Mouse (Mus musculus) spleen, postnatal 36 days (tissue): ENCODE data around the gene Dhrs7.

Experiments used
- DNase-seq, 2 experiments: peaks; one replicate each; pipeline ENCODE4 v3.0.0; 2022; ENCODE audit warnings: low spot score in 2 of 2, mixed read lengths in 1 of 2

Dhrs7 gene

DNA sequence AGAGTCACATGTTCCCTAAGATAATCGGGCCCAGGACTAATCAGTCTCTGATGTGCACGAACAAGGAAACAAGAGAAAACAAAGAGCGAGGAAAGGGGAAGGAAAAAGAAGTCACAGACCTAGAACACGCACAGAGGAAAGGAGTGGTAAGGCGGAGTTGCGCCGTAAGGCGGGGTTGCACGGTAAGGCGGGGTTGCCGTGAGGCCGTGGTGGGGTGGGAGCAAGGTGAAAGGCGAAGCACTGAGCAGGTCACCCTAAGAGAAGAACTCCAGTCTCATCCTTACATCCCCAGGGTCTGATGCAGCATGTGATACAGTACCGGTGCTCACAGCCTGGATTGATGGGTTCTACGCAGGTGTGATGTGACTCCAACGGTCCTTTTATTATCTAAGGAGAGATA lies 8.9 kb downstream of the Dhrs7 start:
- no peak for DNase-seq

DNA sequence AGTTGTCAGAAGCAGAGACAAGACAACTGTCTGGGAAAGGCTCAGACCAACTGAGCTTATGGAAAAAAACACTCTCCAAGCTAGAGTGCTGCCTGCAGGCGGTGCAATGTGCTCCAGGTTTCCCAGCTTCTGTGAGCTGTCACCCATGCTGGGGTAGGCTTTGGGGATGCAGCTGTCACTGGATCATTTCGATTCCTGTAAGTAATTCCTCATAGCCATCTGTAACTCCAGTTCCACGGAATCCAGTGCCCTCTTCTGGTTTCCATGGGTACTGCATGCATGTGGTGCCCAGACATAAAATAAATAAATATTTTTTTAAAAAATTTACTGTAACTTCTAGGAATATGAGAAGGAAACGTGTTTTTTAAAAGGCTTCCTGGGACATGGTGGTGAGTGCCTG lies 10.0 kb downstream of the Dhrs7 start:
- peak in 1 of 2 experiments; percentile 13 for DNase-seq

- no peak for DNase-seq
Measured at GRCm38 (mm10) chr12:72649611-72650330, 14.9 kb downstream of the Dhrs7 start, which contains the start of gene Gm4756. Gene Gm4756, minus strand, starts transcription at chr12:72649661.

DNA sequence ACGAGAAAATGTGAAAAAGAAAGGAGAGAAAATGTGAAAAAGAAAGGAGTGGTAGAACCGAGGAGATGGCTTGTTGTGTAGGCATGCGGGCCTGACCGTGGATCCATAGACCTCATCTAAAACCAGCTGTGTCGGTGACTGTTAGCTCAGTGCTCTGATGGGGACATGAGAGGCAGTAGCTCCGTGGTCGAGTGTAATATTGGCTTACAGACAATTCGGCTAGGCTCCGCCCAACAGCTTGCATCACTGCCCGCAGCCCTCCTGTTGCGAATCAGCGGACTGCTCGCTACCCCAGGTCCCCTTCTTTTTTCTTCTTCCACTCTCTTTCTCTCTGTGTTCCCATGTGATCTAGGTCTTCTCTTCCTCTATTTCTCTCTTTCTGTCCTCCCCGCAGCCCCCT lies 15.8 kb downstream of the Dhrs7 start:
- no peak for DNase-seq

- DNase-seq, result no peak
Measured at GRCm38 (mm10) chr12:72638025-72638424, 26.7 kb downstream of the Dhrs7 start.

GRCm38 (mm10) chr12:72628751-72629150 lies 36.0 kb downstream of the Dhrs7 start:
- DNase-seq, result no peak

- no peak for DNase-seq
Measured at GRCm38 (mm10) chr12:72622853-72623496, 41.7 kb downstream of the Dhrs7 start.

DNA sequence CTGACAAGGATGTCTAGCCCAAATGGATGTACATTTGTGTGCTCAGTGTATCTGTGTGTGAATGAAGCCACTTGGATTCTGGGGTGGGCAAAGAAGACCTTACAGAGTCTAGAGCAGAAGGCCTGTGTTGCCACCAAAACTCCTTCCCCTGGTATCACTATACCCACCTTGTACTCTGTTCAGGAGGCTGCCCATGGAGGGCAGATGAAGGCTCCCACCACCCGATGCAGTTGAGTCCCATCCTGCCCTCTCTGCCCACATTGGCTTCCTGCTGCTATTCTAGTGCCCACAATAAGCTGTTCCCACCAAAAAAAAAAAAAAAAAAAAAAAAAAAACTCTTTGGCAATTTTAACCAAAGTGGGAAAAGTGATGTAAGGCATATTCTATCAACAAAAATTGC lies 43.3 kb downstream of the Dhrs7 start:
- no peak for DNase-seq

- DNase-seq, result no peak
Measured at GRCm38 (mm10) chr12:72620856-72621255, 43.9 kb downstream of the Dhrs7 start.

DNA sequence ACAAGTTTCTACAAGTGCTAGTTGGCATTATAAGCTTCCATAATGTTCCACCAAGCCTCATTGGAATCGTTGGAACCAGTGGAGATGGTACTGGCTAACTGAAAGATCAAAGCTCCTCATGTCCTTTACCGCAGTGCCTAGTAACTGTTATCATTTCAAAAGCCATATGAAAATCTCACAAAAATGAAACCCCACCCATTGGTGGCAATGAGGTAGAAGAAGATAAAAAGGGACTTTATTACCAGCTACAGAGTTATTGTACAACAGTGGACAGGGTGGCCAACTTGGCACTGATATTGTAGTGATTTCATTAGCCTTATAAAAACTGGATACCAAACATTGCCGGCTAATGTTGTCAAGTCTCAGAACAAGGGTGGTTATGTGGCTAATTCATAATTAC lies 52.7 kb downstream of the Dhrs7 start:
- DNase-seq, result no peak
